Mouse (Mus musculus): Measurements from ENCODE around the gene Ccndbp1.
"Not testable (repeated sequence)": the region's sequence is repeated elsewhere in the genome, so short reads cannot be mapped to it uniquely, and the experiment has no call there.

Ccndbp1 gene

GRCm38 (mm10) chr2:121007925-121008663 lies at the start of gene Ccndbp1:
TSS of gene Ccndbp1 (plus strand) at chr2:121008403.
- peak; percentile 93 for DNase-seq

GRCm38 (mm10) chr2:120959363-120959762 lies 48.8 kb upstream of the Ccndbp1 start:
- no peak for DNase-seq

- DNase-seq: no peak
Observed at GRCm38 (mm10) chr2:120959827-120960226, 48.4 kb upstream of the Ccndbp1 start.

GRCm38 (mm10) chr2:120960261-120960660 lies 47.9 kb upstream of the Ccndbp1 start:
- no peak for DNase-seq

- DNase-seq: no peak
Observed at GRCm38 (mm10) chr2:120963110-120963509, 45.1 kb upstream of the Ccndbp1 start.

- DNase-seq: no peak
Observed at GRCm38 (mm10) chr2:120965486-120965885, 42.7 kb upstream of the Ccndbp1 start.

GRCm38 (mm10) chr2:120970045-120970539 lies 38.1 kb upstream of the Ccndbp1 start:
- no peak for DNase-seq

- DNase-seq: peak; percentile 85
Observed at GRCm38 (mm10) chr2:120970559-120971080, 37.6 kb upstream of the Ccndbp1 start, which contains the start of gene Ubr1. TSS of gene Ubr1 (minus strand) at chr2:120970715.

- no peak for DNase-seq
Observed at GRCm38 (mm10) chr2:120971766-120972165, 36.4 kb upstream of the Ccndbp1 start.

GRCm38 (mm10) chr2:120972257-120972656 lies 35.9 kb upstream of the Ccndbp1 start:
- DNase-seq: not testable (repeated sequence)

GRCm38 (mm10) chr2:120972964-120973363 lies 35.2 kb upstream of the Ccndbp1 start:
- DNase-seq: peak; percentile 7

GRCm38 (mm10) chr2:120976308-120976707 lies 31.9 kb upstream of the Ccndbp1 start:
- DNase-seq: no peak

GRCm38 (mm10) chr2:120976990-120977925 lies 30.9 kb upstream of the Ccndbp1 start, which contains the start of gene Tmem62:
TSS of gene Tmem62 (plus strand) at chr2:120977017.
- peak; percentile 86 for DNase-seq

GRCm38 (mm10) chr2:120977926-120978692 lies 30.1 kb upstream of the Ccndbp1 start:
- DNase-seq: no peak

- no peak for DNase-seq
Observed at GRCm38 (mm10) chr2:120978693-120979037, 29.5 kb upstream of the Ccndbp1 start.

- DNase-seq: no peak
Observed at GRCm38 (mm10) chr2:120979819-120980218, 28.4 kb upstream of the Ccndbp1 start.

- no peak for DNase-seq
Observed at GRCm38 (mm10) chr2:120980861-120981260, 27.3 kb upstream of the Ccndbp1 start.

- no peak for DNase-seq
Observed at GRCm38 (mm10) chr2:120983611-120984010, 24.6 kb upstream of the Ccndbp1 start.

- DNase-seq: no peak
Observed at GRCm38 (mm10) chr2:120985241-120985640, 23.0 kb upstream of the Ccndbp1 start.

- DNase-seq: no peak
Observed at GRCm38 (mm10) chr2:120991196-120991595, 17.0 kb upstream of the Ccndbp1 start.

- DNase-seq: not testable (repeated sequence)
Observed at GRCm38 (mm10) chr2:120996607-120997006, 11.6 kb upstream of the Ccndbp1 start.

- DNase-seq: no peak
Observed at GRCm38 (mm10) chr2:120998863-120999262, 9.3 kb upstream of the Ccndbp1 start.
